Mouse (Mus musculus): ENCODE measurements at regions not wholly inside any gene's neighbourhood (a gene's known extent, or its start where the extent isn't known, plus 50 kb on each side); places are given as distances from the start of the nearest gene placed in this dataset.
"Not testable (repeated sequence)": the region's sequence is repeated elsewhere in the genome, so short reads cannot be mapped to it uniquely, and the experiment has no call there.

DNA sequence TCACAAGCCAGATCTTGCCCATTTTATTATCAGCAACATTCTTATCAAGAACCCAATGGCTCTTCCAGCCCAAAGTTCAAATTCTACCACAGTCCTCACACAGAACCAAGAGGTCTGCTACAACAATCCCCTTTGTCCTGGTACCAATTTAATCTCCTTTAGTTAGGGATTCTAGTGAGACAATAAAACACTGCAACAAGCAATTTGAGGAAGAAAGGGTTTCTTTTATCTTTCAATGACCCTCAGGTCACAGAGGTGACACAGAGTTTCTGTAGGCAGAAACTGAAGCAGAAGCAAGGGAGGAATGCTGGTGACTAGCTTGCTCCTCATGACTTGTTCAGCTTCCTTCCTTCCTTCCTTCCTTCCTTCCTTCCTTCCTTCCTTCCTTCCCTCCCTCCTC, 113.9 kb upstream of the Plcb4 start:
- no peak for ATAC-seq (ENCODE audit: insufficient read depth, low read depth)
- DNase-seq (ENCODE audit: low spot score): no peak
- H3K9me3 ChIP-seq (replicated peaks; ENCODE audit: control insufficient read depth, low read length): 0 out of 2 replicates have a peak, but pooled peaks cover 3% of the 10 kb centered on the region
- H3K9ac ChIP-seq (replicated peaks; ENCODE audit: low read depth, low read length): no peak overlapping the region
- no peak overlapping the region for H3K4me3 ChIP-seq (ENCODE audit: low read depth, low read length)
- no peak overlapping the region for H3K27ac ChIP-seq (ENCODE audit: low read depth)
- no peak overlapping the region for H3K4me2 ChIP-seq (ENCODE audit: low read depth, low read length)
- TF ChIP-seq EP300 (IDR thresholded peaks at IDR 0.05; ENCODE audit: low read depth) (no peak), CTCF (IDR thresholded peaks at IDR 0.05; ENCODE audit: low read depth) (no peak)
- no peaks in the 10 kb centered on the region for H3K4me1 ChIP-seq (ENCODE audit: control insufficient read depth, insufficient read depth)
- H3K27me3 ChIP-seq (ENCODE audit: control insufficient read depth, insufficient read depth, low read length): no peaks in the 10 kb centered on the region
- no peaks in the 10 kb centered on the region for H3K36me3 ChIP-seq (replicated peaks; ENCODE audit: control insufficient read depth, insufficient read depth, low read length)

DNA sequence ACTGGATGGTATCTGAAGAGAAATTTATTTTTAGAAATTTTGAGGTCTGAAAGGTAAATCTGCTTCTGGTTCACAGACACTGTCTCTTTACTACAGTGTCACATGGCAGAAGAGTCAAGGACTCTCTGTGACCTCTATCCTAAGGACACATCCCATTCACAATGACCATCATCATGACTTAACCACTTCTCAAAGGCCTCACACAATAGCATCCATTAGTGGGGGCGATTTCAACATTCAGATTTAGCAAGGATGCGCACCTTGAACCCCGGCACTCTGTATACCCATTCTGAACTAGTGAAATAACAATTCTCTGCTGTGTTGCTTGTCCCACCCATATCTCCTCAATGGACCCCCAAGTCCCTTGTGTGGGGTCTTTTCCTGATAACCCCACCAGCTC, 110.8 kb upstream of the Plcb4 start:
- Histone ChIP-seq H3K36me3 (replicated peaks; ENCODE audit: control insufficient read depth, insufficient read depth, low read length) (no peaks in the 10 kb centered on the region), H3K4me1 (ENCODE audit: control insufficient read depth, insufficient read depth) (no peaks in the 10 kb centered on the region), H3K4me2 (ENCODE audit: low read depth, low read length) (no peak overlapping the region), H3K9me3 (replicated peaks; ENCODE audit: control insufficient read depth, low read length) (0 out of 2 replicates have a peak, but pooled peaks cover 3% of the 10 kb centered on the region), H3K27me3 (ENCODE audit: control insufficient read depth, insufficient read depth, low read length) (no peaks in the 10 kb centered on the region), H3K9ac (replicated peaks; ENCODE audit: low read depth, low read length) (no peak overlapping the region), H3K4me3 (ENCODE audit: low read depth, low read length) (no peak overlapping the region), H3K27ac (ENCODE audit: low read depth) (no peak overlapping the region)
- TF ChIP-seq EP300 (IDR thresholded peaks at IDR 0.05; ENCODE audit: low read depth): no peak
- DNase-seq (ENCODE audit: low spot score): no peak
- no peak for ATAC-seq (ENCODE audit: insufficient read depth, low read depth)
- WGBS: 88% methylated on average over 3 of the region's 3 CpGs

DNA sequence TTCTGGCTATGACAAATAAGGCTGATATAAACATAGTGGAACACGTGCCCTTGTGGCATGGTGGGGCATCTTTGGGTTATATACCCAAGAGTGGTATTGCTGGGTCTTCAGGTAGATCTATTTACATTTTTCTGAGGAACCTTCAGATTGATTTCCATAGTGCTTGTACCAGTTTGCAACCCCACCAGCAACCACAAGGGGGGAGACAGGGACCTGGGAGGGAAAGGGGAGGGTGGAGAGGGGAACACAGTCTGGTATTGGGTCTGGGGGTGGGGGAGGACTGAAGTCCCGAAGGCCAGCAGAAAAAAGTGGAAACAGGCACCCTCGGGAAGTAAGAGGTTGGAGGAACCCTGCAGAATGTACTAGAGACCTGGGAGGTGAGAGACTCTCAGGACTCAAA, 105.8 kb upstream of the Plcb4 start:
- WGBS: 41% methylated on average over 3 of the region's 3 CpGs
- no peak for ATAC-seq (ENCODE audit: insufficient read depth, low read depth)

DNA sequence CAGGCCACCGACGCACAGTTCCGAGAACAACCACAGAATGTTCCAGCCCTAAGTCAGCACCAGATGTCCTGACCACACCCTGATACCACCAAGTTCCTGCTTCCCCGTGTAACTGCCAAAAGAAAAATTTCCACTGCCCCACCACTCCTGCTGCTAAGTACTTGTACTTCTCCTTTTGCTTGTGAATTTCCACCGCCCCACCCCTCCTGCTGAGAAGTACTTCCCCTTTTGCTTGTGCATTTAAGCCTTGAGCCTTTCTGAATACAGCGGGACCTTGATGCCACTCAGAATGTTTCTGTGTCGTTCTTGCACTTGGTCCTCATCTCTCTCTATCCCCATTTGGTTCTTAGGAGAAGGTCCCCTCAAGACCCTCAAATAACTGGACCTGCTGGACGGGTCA, 100.8 kb upstream of the Plcb4 start:
- not testable (repeated sequence) for ATAC-seq (ENCODE audit: insufficient read depth, low read depth); H3K4me3 ChIP-seq (ENCODE audit: low read depth, low read length); H3K27ac ChIP-seq (ENCODE audit: low read depth); H3K9ac ChIP-seq (replicated peaks; ENCODE audit: low read depth, low read length); H3K36me3 ChIP-seq (replicated peaks; ENCODE audit: control insufficient read depth, insufficient read depth, low read length); DNase-seq (ENCODE audit: low spot score); H3K9me3 ChIP-seq (replicated peaks; ENCODE audit: control insufficient read depth, low read length); H3K27me3 ChIP-seq (ENCODE audit: control insufficient read depth, insufficient read depth, low read length); H3K4me1 ChIP-seq (ENCODE audit: control insufficient read depth, insufficient read depth); H3K4me2 ChIP-seq (ENCODE audit: low read depth, low read length)
- WGBS: 90% methylated on average over 8 of the region's 8 CpGs

More for the DNA sequence above, 105.8 kb upstream of the Plcb4 start:
- DNase-seq (ENCODE audit: low spot score): no peak
- Histone ChIP-seq H3K9ac (replicated peaks; ENCODE audit: low read depth, low read length) (no peak overlapping the region), H3K27me3 (ENCODE audit: control insufficient read depth, insufficient read depth, low read length) (no peaks in the 10 kb centered on the region), H3K9me3 (replicated peaks; ENCODE audit: control insufficient read depth, low read length) (0 out of 2 replicates have a peak, but pooled peaks cover 3% of the 10 kb centered on the region), H3K4me1 (ENCODE audit: control insufficient read depth, insufficient read depth) (no peaks in the 10 kb centered on the region), H3K4me2 (ENCODE audit: low read depth, low read length) (no peak overlapping the region), H3K36me3 (replicated peaks; ENCODE audit: control insufficient read depth, insufficient read depth, low read length) (no peaks in the 10 kb centered on the region), H3K27ac (ENCODE audit: low read depth) (no peak overlapping the region), H3K4me3 (ENCODE audit: low read depth, low read length) (no peak overlapping the region)
- TF ChIP-seq CTCF (IDR thresholded peaks at IDR 0.05; ENCODE audit: low read depth): peak; percentile 40
- no peak for TF ChIP-seq EP300 (IDR thresholded peaks at IDR 0.05; ENCODE audit: low read depth)

DNA sequence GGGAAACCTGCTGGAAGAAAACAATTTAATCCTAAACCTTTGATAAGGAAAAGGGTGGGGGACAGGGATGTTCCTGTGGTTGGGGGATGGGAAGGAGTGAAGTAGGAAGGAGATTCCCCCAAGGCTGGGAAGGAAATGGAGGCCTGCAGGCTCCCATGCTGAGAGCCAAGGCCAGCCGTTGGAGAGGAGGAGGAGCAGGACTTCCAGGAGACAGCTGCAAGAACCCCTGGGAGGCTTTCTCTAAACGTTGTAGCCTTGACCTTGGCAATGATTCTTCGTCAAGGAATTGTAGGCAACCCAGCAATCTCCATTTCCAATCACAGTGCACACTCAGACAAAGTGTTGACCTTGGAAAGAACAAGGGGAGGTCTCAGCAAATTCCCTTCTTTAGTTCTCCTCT, 99.5 kb upstream of the Plcb4 start:
- H3K27ac ChIP-seq (ENCODE audit: low read depth): peak overlapping the region; percentile 59; the same call in 1 of the 2 replicates
- H3K4me1 ChIP-seq (ENCODE audit: control insufficient read depth, insufficient read depth): no peaks in the 10 kb centered on the region; the same call in 1 of the 2 replicates
- TF ChIP-seq EP300 (IDR thresholded peaks at IDR 0.05; ENCODE audit: low read depth) (peak; percentile 73; the same call in 1 of the 2 replicates), CTCF (IDR thresholded peaks at IDR 0.05; ENCODE audit: low read depth) (no peak)
- WGBS: 44% methylated on average over 3 of the region's 3 CpGs
- H3K9ac ChIP-seq (replicated peaks; ENCODE audit: low read depth, low read length): no peak overlapping the region
- no peaks in the 10 kb centered on the region for H3K36me3 ChIP-seq (replicated peaks; ENCODE audit: control insufficient read depth, insufficient read depth, low read length)
- H3K4me3 ChIP-seq (ENCODE audit: low read depth, low read length): no peak overlapping the region
- H3K27me3 ChIP-seq (ENCODE audit: control insufficient read depth, insufficient read depth, low read length): no peaks in the 10 kb centered on the region
- no peak for DNase-seq (ENCODE audit: low spot score)
- no peak overlapping the region for H3K4me2 ChIP-seq (ENCODE audit: low read depth, low read length)
- no peaks in the 10 kb centered on the region for H3K9me3 ChIP-seq (replicated peaks; ENCODE audit: control insufficient read depth, low read length)
- ATAC-seq (ENCODE audit: insufficient read depth, low read depth): no peak

DNA sequence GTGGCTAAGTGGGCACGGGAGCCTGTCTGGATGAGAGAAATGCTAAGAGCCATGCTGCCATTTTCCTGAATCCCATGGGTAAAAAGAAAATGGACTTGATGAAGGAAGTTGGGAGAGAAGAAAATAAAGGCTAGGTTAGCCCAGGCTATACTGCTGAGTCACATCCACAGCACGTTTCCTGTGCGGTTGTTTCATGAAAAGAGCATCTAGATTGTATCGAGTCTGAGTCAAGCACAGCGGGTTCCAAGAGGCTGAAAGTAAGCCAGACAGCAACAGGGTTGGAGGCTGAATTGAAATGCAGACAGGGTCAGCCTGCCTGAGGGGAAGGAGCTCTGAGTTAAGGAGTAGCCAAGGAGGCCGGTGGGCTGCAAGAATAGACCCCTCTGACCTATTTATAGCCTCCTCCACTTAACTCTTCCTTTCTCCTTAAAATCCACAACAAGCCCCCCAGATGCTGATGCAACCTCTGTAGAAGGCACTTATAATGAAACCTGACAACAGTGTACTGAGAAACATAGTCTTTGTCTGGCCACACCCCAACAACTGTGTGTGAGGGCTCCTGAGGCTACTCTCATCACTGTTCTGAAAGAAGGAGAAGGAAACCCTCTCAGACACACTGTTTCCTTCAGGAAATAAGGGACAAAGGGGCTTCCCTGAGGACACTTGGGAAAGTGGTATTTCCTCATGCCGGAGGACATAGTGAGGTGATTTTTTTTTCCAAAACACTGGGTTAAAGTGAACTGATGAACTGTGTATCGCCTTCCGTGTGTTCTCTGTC, 98.7 kb upstream of the Plcb4 start:
- no peak overlapping the region for H3K4me2 ChIP-seq (ENCODE audit: low read depth, low read length)
- H3K36me3 ChIP-seq (replicated peaks; ENCODE audit: control insufficient read depth, insufficient read depth, low read length): no peaks in the 10 kb centered on the region
- TF ChIP-seq CTCF (IDR thresholded peaks at IDR 0.05; ENCODE audit: low read depth) (no peak), EP300 (IDR thresholded peaks at IDR 0.05; ENCODE audit: low read depth) (0 out of 2 replicates have a peak, but pooled peaks have one; percentile 40)
- ATAC-seq (ENCODE audit: insufficient read depth, low read depth) (0 out of 2 replicates have a peak, but pooled peaks have one; percentile 34), DNase-seq (ENCODE audit: low spot score) (no peak)
- peak overlapping the region; percentile 63 for H3K27ac ChIP-seq (ENCODE audit: low read depth)
- no peak overlapping the region for H3K4me3 ChIP-seq (ENCODE audit: low read depth, low read length)
- H3K27me3 ChIP-seq (ENCODE audit: control insufficient read depth, insufficient read depth, low read length): no peaks in the 10 kb centered on the region
- no peaks in the 10 kb centered on the region for H3K9me3 ChIP-seq (replicated peaks; ENCODE audit: control insufficient read depth, low read length)
- no peaks in the 10 kb centered on the region; the same call in 1 of the 2 replicates for H3K4me1 ChIP-seq (ENCODE audit: control insufficient read depth, insufficient read depth)
- no peak overlapping the region for H3K9ac ChIP-seq (replicated peaks; ENCODE audit: low read depth, low read length)
- 68% methylated on average over 9 of the region's 9 CpGs for WGBS

All from heart, postnatal 0 days (tissue).